Mouse (Mus musculus): Measurements from ENCODE around the gene Socs3. TPM values are rescaled to one million over a fixed set of nuclear protein-coding genes. Genes with fewer than 3 reads are reported as not detected.

Gene Socs3
- polyA plus RNA-seq (2012; rRNA removed) = 4.3 and 5.0 TPM in 2 replicates

DNA sequence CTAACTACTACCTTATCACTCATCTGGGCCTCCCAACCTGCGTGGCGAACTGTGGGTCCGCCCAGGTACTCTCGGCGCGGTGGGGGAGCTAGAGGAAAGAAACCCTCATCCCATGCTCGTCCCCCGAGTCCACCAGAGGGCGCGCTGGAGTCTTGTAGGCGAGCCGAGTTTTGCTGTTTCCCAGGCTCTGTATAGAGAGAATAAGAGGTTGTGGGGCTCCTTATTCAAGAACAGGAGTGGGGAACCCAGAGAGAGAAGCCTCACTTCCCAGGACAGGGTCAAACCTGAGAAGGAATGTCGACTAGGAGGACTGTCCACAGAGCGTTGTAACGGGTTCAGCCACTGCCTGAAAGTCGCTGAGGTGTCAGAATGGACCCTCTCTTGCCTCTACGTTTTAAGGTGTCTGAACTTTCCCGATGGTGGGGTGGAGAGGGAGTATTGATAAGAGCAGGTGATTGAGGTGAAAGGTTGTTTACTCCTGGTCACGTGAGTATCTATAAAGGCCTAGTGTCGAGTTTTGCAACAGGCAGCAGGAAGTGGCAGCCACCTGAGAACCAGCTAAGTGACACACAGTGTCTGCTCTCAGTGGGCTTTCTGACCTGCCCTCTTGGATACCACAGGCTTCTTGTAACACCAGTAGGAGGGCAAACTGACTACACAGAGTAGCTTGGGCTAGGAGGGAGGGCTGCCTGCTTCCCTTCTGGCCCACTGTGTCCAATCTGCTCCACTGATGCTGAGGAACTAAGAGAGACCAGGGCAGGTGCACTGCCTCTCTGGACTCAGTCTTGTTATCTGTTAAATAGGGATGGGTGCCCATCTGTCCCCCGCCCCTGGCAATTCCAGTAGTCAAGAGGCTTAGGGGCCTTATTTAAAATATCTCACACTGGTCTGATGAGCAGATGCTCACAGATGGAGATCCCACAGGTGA, at the start of gene Socs3:
Socs3 (minus strand) TSS at position 103 of the 928 bp plus-strand sequence.
- Histone ChIP-seq H3K4me1 (ENCODE audit: control insufficient read depth, insufficient read depth, low read length) (peaks cover 5% of the 10 kb centered on the region; the same call in 1 of the 2 replicates), H3K27ac (ENCODE audit: insufficient read depth, low read depth, low read length) (peak within 1 kb of the TSS; percentile 88), H3K36me3 (ENCODE audit: control insufficient read depth, insufficient read depth, low read length) (no peaks in the 10 kb centered on the region), H3K4me3 (ENCODE audit: insufficient read depth, low read depth, low read length) (peak within 1 kb of the TSS; percentile 82), H3K27me3 (replicated peaks; ENCODE audit: control insufficient read depth, insufficient read depth, low read length) (no peaks in the 10 kb centered on the region)
- peak; percentile 93 for DNase-seq
- TF ChIP-seq POLR2A (IDR thresholded peaks at IDR 0.05; ENCODE audit: low read depth, low read length) (no peak), CTCF (conservative IDR thresholded peaks at IDR 0.05; ENCODE audit: insufficient read depth, insufficient read length, low read depth, low read length) (peak; percentile 84)
- WGBS = 15% methylated on average over 21 of the region's 21 CpGs

GRCm38 (mm10) chr11:118018328-118018727, 48.5 kb upstream of the Socs3 start:
- H3K36me3 ChIP-seq (ENCODE audit: control insufficient read depth, insufficient read depth, low read length) = no peaks in the 10 kb centered on the region
- no peak overlapping the region for H3K27ac ChIP-seq (ENCODE audit: insufficient read depth, low read depth, low read length)
- no peak for DNase-seq
- H3K27me3 ChIP-seq (replicated peaks; ENCODE audit: control insufficient read depth, insufficient read depth, low read length) = no peaks in the 10 kb centered on the region
- 96% methylated on average over 4 of the region's 4 CpGs for WGBS
- TF ChIP-seq POLR2A (IDR thresholded peaks at IDR 0.05; ENCODE audit: low read depth, low read length) (no peak), CTCF (conservative IDR thresholded peaks at IDR 0.05; ENCODE audit: insufficient read depth, insufficient read length, low read depth, low read length) (peak; percentile 38)
- H3K4me1 ChIP-seq (ENCODE audit: control insufficient read depth, insufficient read depth, low read length) = no peaks in the 10 kb centered on the region
- H3K4me3 ChIP-seq (ENCODE audit: insufficient read depth, low read depth, low read length) = no peak overlapping the region

DNA sequence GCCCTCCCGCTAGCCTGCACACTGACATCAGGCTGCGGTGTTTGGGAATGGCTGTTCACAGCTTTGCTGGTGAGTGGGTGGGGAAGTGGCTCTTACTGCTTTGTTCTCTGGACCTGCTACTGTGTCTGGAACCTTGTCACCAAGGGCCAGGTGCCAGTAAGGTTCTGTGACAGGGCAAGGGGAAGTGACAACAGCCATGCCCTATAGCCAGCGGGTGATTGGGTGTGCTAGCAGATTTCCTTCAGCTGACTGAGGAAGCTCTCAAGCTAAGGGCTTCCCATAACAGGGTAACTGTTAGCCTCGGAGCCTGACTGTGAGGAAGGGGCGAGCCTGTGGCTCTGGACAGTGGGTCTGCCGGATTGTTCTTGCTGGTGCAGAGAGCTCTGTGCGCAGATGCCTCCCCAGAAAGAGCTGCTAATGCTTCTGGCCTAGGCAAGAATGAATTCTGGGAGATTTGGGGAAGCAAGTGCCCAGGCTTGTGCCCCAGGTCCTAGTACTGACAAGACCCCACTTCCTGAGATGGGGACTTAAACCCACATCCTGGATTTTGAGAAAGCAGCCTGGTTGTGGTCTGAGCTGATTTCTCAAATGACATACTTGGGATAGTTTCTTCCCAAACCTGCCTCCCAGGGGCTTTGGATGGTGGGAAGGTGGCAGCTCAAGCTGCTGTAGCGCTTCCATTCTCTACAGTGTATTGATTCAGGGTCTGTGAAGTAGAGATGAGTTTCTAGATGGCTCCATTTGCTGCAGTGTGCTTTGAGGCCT, 45.7 kb upstream of the Socs3 start:
- Histone ChIP-seq H3K36me3 (ENCODE audit: control insufficient read depth, insufficient read depth, low read length) (no peaks in the 10 kb centered on the region), H3K4me3 (ENCODE audit: insufficient read depth, low read depth, low read length) (no peak overlapping the region), H3K27ac (ENCODE audit: insufficient read depth, low read depth, low read length) (no peak overlapping the region), H3K27me3 (replicated peaks; ENCODE audit: control insufficient read depth, insufficient read depth, low read length) (no peaks in the 10 kb centered on the region), H3K4me1 (ENCODE audit: control insufficient read depth, insufficient read depth, low read length) (peaks cover 4% of the 10 kb centered on the region; the same call in 1 of the 2 replicates)
- no peak for TF ChIP-seq CTCF (conservative IDR thresholded peaks at IDR 0.05; ENCODE audit: insufficient read depth, insufficient read length, low read depth, low read length)
- no peak for TF ChIP-seq POLR2A (IDR thresholded peaks at IDR 0.05; ENCODE audit: low read depth, low read length)
- DNase-seq = no peak
- 91% methylated on average over 8 of the region's 8 CpGs for WGBS

DNA sequence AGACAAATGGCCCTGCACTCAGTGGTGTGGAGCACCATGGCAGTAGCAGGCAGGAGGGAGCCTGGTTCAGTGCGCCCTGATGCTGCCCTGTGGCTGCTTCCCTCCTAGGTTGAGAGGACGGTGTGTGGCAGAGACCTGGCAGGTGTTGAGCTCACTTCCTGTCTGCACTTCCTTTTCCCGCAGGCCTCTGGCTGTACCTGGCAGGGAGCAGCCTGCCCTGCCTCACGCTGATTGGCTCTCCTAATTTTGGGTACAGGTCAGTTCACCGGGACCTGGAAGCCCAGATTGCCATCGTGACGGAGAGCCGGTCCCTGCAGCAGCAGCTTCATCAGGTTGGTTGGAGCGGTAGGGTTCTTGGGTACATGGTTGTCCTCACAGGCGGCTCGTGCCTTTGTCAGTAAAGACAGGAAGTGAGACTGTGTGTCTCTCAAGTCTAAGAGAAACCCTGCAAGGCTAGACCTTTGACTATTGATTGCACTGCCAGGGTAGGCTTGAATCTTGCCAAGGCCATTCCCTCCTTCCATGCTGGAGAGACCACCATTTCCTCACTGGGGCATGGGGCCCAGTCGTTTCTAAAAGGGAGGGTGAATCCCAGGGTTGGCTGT, 44.6 kb upstream of the Socs3 start:
- WGBS = 82% methylated on average over 12 of the region's 12 CpGs
- Histone ChIP-seq H3K4me3 (ENCODE audit: insufficient read depth, low read depth, low read length) (no peak overlapping the region), H3K4me1 (ENCODE audit: control insufficient read depth, insufficient read depth, low read length) (peaks cover 7% of the 10 kb centered on the region), H3K27me3 (replicated peaks; ENCODE audit: control insufficient read depth, insufficient read depth, low read length) (no peaks in the 10 kb centered on the region), H3K36me3 (ENCODE audit: control insufficient read depth, insufficient read depth, low read length) (no peaks in the 10 kb centered on the region), H3K27ac (ENCODE audit: insufficient read depth, low read depth, low read length) (no peak overlapping the region)
- no peak for TF ChIP-seq POLR2A (IDR thresholded peaks at IDR 0.05; ENCODE audit: low read depth, low read length)
- TF ChIP-seq CTCF (conservative IDR thresholded peaks at IDR 0.05; ENCODE audit: insufficient read depth, insufficient read length, low read depth, low read length) = no peak
- DNase-seq = no peak

DNA sequence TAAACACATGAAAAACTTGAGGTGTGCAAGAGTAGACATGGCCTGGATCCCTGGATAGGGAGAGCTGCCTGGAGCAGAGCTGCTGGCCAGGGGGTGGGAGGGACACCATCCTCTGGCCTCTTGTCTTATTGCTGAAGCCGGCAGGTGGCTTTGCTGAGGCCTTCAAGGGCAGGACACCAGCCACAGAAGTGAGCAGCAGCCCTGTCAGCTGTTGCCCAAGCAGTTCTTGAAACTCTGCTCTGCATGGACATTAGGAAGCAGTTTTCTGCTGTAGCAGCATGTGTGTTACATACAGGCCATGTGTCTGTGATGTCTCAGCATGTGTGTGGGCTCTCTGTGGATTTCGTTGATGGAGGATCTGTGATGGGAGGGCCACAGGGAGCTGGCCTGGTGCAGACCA, 43.5 kb upstream of the Socs3 start:
- H3K4me1 ChIP-seq (ENCODE audit: control insufficient read depth, insufficient read depth, low read length) = peaks cover 18% of the 10 kb centered on the region
- TF ChIP-seq POLR2A (IDR thresholded peaks at IDR 0.05; ENCODE audit: low read depth, low read length) (no peak), CTCF (conservative IDR thresholded peaks at IDR 0.05; ENCODE audit: insufficient read depth, insufficient read length, low read depth, low read length) (no peak)
- H3K4me3 ChIP-seq (ENCODE audit: insufficient read depth, low read depth, low read length) = no peak overlapping the region
- WGBS = 87% methylated on average over 2 of the region's 2 CpGs
- DNase-seq = no peak
- H3K36me3 ChIP-seq (ENCODE audit: control insufficient read depth, insufficient read depth, low read length) = no peaks in the 10 kb centered on the region
- no peak overlapping the region for H3K27ac ChIP-seq (ENCODE audit: insufficient read depth, low read depth, low read length)
- H3K27me3 ChIP-seq (replicated peaks; ENCODE audit: control insufficient read depth, insufficient read depth, low read length) = no peaks in the 10 kb centered on the region

DNA sequence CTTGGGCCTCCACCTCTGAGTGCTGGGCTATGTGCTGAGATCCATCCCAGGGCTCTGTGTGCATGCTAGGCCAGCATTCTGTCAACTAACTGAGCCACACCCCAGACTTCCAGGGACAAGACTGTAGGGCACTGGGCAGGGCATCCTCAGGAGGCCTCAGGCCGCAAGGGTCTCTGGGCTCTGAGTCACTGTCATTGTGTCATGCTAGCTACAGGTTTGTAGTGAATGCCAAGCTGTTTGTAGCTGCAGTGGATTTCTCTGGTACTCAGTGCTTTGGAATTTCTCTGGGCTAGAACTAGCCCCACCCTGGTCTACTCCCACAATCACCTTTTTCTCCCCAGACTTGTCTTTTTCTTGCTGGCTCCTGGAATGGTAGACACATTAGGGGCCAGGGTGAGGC, 42.7 kb upstream of the Socs3 start:
- no peak overlapping the region for H3K4me3 ChIP-seq (ENCODE audit: insufficient read depth, low read depth, low read length)
- no peak overlapping the region for H3K27ac ChIP-seq (ENCODE audit: insufficient read depth, low read depth, low read length)
- DNase-seq = no peak
- H3K27me3 ChIP-seq (replicated peaks; ENCODE audit: control insufficient read depth, insufficient read depth, low read length) = no peaks in the 10 kb centered on the region
- H3K4me1 ChIP-seq (ENCODE audit: control insufficient read depth, insufficient read depth, low read length) = peaks cover 22% of the 10 kb centered on the region
- H3K36me3 ChIP-seq (ENCODE audit: control insufficient read depth, insufficient read depth, low read length) = no peaks in the 10 kb centered on the region
- WGBS = 88% methylated on average over 1 of the region's 1 CpGs
- no peak for TF ChIP-seq POLR2A (IDR thresholded peaks at IDR 0.05; ENCODE audit: low read depth, low read length)
- TF ChIP-seq CTCF (conservative IDR thresholded peaks at IDR 0.05; ENCODE audit: insufficient read depth, insufficient read length, low read depth, low read length) = no peak

Measured in kidney, adult 2 months (tissue).